Mouse (Mus musculus) lung, adult 2 months (tissue): ENCODE data around the gene Abca14.

Experiments
- CTCF ChIP-seq: fragments of 200-500 bp; IDR thresholded peaks from 2 replicates; pipeline ENCODE4 v1.5.1; 2011; ENCODE audit warnings: mild to moderate bottlenecking, low read length, control low read depth; ENCODE audit not compliant: insufficient read depth
- POLR2A ChIP-seq: fragments of 200-500 bp; IDR thresholded peaks from 2 replicates; pipeline ENCODE4 v1.6.1; 2011; ENCODE audit warnings: low read depth, mild to moderate bottlenecking, control low read depth, low read length, borderline replicate concordance; ENCODE audit errors: extremely low read depth

GRCm38 (mm10) chr7:120272110-120272509 is 68.3 kb downstream of the Abca14 start:
- no peak for TF ChIP-seq POLR2A
- no peak for TF ChIP-seq CTCF
